Mouse (Mus musculus) right cerebral cortex, postnatal 14 days (tissue): ENCODE results near the gene Enah.
A peak's percentile ranks its signal among the peaks of the same experiment; 100 is the strongest.

ENCODE experiments used
- DNase-seq: peaks from one replicate; pipeline ENCODE4 v3.0.0; 2022

Gene Enah

DNA sequence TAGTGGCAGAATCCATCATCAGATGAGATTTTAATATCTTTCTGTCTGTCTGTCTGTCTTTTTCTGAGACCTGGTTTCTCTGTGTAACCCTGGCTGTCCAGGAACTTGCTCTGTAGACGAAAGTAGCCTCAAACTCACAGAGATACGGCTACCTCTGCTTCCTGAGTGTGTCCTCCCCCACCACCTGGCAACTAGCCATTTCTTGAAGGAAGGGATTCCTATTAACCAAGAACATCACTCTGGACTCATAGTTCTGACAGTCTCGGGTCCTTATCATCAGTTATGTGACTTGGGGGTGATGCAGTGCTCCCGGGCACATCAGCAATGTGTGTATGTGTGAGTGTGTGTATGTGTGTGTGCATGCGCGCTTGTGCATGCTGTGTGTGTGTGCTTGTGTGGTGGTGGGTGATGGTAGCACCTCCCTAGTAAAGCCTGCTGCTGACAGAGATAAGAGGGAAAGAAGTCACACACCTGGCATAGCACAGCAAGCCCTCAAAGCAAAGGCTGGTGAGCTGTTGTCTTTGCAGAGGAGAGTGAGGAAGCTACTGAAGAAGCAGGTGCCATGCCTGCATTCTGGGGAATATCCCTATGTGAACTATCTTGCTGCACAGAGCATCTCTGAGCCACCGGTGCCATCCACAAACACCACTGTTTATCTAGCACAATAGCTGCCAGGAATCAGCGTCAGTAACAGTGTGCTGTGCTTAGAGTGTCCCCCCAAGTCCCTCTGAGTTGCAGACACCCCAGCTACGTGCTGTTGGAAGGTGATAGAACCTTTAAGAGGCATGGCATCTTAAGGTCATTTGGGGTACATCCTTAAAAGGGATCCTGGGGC is 146.5 kb downstream of the Enah start:
- no peak for DNase-seq

DNA sequence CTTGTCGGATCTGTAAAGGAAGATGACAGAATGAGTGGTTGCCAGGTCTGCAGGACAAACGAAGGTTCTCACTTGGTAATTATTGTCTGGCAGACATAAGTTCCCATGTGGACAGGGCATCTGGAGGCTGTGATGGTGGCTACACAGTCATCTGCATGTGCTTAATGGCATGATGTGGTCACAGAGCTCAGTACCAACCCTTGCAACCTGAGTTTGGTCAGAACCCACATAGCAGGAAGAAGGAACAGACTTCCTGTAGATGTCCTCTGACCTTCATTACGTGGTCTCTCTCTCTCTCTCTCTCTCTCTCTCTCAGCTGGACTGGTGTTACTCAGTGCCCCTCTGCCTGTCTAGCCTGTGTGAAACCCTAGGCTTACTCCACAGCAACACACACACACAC is 147.2 kb downstream of the Enah start:
- no peak for DNase-seq

DNA sequence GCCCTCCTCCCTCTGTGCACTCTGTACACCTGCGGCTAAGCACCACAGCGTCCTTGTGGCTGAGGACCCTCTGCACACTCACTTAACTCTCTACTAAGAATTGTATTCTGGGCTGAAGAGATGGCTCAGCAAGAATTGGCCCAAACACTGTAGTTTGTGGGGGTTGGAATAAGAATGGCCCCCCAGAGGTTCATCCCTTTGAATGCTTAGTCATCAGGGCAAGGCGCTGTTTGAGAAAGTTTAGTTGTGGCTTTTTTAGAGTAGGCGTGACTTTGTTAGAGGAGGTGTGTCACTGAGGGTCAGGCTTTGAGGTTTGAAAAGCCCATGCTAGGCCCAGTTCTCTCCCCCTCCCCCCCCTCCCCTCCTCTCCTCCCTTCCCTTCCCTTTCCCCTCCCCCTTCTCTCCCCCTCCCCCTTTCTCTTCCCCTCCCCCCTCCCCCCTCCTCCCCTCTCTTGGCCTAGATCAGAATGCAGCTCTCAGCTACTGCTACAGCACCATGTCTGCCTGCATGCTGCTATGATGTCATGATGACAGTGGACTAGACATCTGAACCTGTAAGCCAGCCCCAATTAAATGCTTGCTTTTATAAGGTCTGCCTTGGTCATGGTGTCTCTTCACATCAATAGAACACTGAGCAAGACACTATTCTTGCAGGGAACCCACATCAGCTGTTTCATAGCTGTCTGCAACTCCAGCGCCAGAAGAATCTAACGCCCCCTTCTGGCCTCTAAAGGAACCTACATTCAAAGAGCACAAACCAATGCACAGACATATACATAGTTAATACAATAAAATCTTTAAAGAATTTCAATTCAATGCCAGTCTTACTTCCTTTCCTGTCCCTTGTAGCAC is 153.1 kb downstream of the Enah start:
- DNase-seq = no peak

DNA sequence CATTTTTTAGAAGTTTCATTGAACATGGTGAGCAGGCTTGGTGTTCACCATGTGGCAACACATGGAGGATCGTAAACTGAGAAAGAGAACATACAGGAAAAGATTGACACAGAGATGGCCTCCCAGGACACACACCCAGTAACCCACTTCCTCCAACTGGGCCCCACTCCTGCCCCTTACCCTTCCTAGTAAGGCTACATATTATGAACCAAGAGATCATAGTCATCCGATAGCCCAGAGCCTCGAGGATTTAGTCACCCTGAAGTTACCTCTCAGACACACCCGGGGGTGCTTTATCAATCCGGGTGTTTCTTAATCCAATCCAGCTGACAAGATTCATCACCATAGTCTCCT is 153.9 kb downstream of the Enah start:
- no peak for DNase-seq

DNA sequence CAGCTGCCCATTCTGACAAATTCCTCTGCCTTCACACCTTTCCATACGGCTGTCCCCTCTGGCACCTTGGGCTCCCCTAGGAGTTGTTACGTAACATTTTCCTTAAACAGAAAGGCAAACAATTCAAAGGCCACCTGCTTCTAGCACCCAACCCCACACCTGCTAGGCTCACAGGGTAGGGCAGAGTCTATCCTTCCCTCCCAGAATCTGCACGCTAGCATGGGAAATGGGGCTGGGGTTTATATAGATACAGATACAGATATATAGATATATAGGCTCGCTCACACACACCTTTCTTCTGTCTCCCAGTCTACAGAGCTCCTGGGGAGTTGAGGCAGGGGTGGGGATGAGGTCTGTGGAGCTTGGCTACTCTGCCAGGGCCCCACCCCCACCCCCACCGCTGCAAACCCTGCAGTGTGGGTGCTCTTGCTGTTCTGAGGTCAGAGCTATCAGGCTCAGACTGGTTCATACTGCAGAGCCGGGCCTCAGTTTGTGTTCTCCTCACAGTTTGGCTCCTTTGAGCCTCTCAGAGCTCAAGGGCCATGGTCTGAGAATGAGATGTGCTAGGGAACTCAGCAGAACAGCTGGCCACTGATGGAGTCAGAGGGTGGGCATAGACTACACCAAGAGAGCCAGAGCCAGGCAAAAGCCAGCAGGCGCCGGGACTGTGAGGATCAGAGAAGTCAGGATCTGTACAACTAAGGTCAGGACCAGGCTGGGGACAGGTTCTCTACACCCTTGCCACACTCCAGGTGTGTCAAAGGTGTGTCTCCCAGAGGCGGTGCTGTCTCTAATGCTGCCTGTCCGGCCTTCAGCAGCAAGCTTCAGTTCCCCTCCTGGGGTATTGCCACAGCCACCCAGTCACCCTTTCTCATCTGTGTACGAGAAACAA is 154.6 kb downstream of the Enah start:
- no peak for DNase-seq

DNA sequence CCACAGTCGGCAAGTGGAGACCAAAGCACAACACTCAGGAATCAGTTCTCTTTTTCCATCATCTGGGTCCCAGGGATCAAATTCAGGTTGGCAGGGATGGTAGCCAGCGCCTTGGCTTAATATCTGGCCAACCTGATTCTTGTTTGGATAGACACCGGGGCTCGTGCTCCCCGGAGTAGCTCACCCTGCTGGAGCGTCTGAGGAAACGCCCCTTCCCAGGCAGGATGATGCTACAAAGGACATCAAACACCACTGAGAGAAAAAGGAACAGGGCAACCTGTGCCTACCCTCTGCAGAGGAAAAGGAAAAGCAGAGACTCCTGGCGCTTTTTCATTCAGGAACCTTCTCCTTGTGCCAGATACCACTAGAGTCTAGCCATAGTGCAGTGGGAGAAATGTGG is 156.4 kb downstream of the Enah start:
- DNase-seq = no peak

DNA sequence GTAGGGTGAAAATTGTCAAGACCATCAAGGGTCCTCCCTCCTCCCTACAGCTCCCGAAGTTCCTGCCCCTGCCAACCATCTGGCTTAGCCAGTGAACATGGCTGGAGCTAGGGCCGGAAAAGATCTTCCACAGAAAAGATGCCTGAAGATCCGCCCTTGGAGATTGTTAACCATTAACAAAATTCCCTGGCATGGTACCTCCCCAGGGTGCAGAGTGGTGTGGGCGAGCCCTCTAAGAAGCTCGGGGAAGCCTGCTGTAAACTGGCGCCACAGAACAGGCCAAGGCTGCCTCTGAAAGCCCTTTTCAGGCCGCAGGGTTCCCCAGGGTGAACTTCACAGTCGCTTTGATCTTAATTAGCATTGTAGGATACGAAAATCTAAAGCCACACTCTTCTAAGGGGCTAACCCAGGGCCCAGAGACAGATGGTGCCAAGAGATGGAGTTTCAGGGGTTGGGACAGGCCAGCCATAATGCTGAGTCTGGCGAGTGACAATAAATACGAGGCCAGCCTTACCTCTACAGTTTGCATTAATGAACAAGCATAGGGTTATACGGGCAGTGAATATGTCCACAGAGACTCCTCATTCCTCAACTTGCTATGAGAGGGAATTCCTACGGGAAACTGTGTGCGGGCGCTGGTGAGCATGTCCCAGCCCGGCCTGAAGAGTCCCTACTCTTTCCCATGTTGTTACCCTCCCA is 157.0 kb downstream of the Enah start:
- DNase-seq = no peak

DNA sequence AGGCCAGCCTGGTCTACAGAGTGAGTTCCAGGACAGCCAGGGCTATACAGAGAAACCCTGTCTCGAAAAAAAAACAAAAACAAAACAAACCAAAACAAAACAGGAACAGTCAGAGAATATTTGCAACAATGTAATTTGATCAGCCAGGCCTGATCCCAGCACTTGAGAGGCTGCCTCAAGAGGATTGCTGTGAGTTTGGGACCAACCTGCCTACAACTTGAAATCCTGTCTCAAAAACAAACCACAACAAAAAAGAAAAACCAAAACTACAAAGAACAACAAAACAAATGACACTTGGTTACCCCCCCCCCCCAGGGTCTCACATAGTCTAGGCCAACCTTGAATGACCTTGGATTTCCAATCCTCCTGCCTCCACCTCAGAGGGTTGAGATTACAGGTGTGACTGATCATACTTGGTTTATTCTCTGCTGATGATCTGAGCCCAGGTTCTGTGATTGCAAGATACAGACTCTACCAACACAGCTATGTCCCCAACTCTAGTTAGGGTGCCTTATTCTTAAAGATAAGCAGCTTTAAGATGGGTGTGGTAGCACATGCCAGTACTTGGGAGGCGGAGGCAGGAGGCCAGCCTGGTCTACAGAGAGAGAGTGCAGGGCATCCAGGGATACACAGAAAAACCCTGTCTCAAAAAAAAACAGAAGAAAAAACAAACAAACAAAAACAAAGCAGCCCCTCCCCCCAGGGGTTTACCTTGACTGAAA is 158.4 kb downstream of the Enah start:
- DNase-seq = no peak

DNA sequence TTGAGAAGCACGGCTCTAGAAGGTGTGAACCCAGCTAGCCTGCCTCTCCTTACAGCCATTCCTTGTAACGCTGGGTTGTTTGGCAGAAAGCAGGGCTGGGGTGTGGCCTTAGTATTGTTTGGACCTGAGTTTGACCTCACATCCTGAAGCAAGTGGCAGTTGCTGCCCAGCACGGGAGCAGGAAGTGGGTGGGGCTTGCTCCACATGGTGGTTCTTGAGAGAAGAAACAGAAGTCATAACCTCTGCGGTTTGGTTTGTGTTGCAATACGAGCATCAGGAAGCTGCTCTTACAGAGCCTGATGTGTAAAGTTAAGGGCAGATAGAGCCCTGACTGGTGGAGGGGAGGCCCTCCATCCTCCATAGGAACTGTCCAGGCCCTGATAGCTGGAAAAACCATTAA is 159.1 kb downstream of the Enah start:
- peak; percentile 28 for DNase-seq

DNA sequence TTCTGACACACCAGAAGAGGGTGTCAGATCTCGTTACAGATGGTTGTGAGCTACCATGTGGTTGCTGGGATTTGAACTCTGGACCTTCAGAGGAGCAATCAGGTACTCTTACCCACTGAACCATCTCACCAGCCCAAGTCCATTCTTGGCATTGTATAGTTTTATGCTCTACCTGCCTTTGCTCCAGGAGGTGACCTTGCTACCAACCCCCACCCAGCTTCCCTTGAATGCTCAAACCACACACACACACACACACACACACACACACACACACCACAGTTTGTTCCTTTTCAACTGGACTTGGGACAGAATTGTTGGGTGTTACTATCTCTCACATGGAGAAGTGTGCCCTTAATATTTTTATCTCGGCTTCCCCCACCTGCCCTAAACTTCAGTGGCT is 163.5 kb downstream of the Enah start:
- no peak for DNase-seq

DNA sequence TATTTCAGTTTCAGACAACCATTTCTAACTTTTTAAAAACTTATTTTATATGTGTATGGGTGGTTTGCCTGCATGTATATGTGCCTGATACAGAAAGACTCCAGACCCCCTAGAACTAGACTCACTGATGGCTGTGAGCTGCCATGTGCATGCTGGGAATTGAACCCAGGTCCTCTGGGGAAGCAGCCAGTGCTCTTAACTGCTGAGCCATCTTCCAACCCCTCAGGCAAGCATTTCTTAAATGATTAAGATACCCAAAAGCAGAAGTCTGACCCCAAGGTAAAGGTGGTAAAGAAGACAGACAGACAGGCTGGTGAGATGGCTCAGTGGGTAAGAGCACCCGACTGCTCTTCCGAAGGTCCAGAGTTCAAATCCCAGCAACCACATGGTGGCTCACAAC is 165.0 kb downstream of the Enah start:
- no peak for DNase-seq

DNA sequence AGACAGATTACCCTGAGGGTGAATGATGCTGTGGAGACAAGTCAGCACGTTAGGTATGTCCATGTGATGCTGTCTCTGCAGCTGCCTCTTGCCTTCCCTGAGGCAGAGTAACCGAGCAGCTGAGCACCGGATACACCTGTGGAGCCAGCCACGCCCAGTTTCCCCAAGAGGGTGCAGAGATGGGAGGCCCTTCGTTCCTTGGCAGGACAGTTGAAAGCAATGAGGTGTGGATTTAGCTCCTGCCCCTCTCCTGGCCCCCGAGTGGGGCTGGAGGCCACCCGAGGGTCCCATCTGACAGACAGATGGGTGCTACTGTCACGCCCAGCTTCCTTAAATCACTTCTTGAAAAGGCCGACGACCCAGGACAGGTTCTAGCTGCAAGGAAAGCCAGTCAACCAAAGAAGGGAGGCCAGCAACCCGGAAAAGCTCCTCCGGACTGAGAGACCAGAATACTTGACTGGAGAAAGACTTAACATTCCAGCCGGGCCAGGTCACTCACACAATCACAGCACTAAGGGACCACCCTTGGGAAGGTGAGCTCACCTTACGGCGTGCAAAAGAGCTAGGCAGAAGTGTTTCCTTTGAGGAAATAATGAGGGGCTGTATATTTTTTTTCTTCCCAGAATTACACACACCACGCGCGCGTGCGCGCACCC is 166.6 kb downstream of the Enah start:
- DNase-seq = no peak

DNA sequence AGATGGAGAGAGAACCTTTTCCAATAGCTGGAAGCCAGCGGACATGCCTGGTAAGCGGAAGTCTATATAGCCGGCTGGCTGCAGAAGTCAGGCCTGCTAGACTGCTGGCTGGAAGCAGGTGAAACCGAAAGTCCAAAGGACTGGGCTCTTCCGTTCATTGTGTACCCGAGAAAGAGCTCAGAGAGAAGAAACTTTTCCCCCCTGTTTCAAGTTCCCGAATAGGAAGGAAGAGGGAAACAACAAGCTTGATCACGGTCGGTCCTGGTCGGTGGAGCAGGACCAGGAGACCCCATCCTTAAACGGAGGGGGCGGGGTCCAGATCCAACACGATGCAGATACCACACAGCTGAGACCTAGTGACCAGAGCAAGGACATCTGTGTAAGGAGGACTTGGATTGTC is 167.3 kb downstream of the Enah start:
- no peak for DNase-seq

DNA sequence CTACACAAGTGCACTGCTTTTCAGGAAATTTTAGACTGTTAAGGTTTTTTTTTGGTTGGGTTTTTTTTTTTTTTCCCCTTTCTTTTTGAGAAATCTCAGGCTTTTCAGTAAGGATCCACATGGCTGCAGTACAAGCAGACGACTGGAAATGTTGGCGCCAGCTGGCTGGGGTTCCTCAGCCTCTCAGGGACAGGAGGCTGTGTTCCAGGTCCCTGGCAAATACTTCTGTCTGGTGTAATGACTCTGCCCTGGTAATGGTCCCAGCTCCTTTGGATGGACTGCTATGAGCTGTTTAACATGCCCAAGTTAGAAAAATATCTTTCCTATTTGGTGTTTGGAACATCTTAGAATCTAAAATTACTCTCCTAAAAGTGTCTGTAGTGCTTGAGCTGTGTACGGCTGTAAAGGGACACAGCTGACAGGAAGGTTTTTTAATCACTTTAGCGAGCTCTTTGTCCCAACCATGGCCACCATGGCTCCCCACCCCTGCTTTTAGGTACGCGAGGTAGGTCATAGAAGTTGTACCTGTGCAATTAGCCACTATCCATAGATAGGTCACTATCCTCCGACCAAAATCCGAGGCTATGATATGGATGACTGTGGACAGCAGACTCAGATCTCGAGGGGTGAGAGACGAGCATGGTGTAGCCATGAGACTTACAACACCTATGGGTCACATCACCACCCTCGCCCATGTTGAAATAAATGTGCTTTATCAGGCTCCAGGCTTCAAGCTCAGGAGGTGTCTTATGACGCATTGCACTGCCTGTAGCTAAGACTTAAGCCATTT is 168.1 kb downstream of the Enah start:
- DNase-seq = peak; percentile 55

DNA sequence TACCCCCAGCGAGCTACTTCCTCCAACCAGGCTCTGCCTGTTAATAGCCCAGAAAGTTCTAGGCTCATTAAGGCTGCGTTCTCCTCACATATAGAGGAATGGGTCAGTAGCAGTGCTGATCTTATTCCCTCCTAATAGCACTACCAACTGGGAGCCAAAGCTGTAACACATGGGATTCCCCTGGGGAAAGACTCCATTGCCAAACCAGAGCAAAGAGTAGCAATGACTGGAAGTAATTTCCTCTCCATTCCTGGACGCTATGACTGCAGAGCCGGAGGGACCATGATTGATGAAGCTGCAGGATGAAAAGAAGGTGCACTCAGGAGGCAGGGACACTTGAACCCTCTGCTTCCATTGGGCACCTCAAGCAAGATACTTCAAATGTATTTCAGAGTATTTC is 169.3 kb downstream of the Enah start:
- DNase-seq = no peak

DNA sequence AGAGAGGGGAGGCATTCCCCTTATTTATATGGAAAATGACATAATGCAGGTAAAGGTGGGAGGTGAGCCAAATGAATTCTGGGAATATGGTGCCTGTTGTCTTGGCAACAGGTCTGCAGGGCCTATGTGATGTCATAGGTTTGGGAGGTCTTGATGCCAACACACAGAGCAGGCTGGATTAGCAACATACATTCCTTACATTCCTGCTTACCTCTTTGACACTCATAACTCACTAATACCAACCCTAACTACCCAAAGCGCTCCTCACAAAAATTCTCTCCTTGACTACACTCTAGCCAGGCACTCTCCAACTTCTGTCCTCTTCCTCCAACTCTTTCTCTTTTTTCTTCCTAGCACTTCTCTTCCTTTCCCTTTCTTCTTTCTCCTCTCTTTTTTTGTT is 171.6 kb downstream of the Enah start:
- DNase-seq = no peak

DNA sequence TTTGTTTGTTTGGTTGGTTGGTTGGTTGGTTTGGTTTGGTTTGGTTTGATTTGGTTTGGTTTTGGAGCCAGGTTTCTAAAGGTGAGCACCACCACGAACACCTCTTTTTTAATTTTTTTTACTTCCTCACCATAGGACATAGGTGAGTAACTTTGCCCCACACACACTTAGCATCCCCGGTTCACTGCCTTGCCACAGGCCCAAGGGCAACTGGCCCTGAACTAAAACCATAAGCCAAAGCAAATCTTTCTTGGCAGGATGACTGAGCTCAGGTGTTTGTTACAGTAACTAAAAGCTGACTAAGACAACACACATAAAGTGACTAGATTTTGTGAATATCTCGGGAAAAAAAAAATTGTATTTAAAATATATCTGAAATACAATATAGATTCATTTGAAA is 172.4 kb downstream of the Enah start:
- no peak for DNase-seq
